Mouse (Mus musculus) liver, embryonic 14.5 days (tissue): Measurements from ENCODE around the gene Opcml. TPM values are rescaled to one million over a fixed set of nuclear protein-coding genes. Genes with fewer than 3 reads are reported as not detected.

Experiments
- ATAC-seq: fragments of 200-750 bp; cut with Nextera tagmentation; 2 replicates; pipeline ENCODE4 v1.8.0; 2017; ENCODE audit warnings: moderate number of reproducible peaks, mild to moderate bottlenecking, moderate library complexity; ENCODE audit not compliant: insufficient read depth
- DNase-seq, 3 experiments: peaks; one replicate each; pipeline ENCODE4 v3.0.0-alpha.2; 2012 to 2013; ENCODE audit warnings: low read depth in 3 of 3, low spot score in 3 of 3
- H3K27ac ChIP-seq: fragments of 300-500 bp; sonication (generic); 2 replicates; pipeline ENCODE4 v1.5.1; 2014; ENCODE audit warnings: moderate library complexity, mild to moderate bottlenecking, control low read depth, inconsistent platforms
- H3K27me3 ChIP-seq: fragments of 300-500 bp; sonication (generic); 2 replicates; pipeline ENCODE4 v1.6.1; 2014; ENCODE audit warnings: mild to moderate bottlenecking, low read length, moderate library complexity; ENCODE audit not compliant: control insufficient read depth, insufficient read depth
- H3K36me3 ChIP-seq: fragments of 300-500 bp; sonication (generic); replicated peaks from 2 replicates; pipeline ENCODE4 v1.6.1; 2014; ENCODE audit warnings: low read depth; ENCODE audit not compliant: control insufficient read depth, insufficient read depth
- H3K4me1 ChIP-seq, 2 experiments: fragments of 200-500 bp in 1 of 2; fragments of 300-500 bp in 1 of 2; sonication (generic) in 1 of 2; replicated peaks; 2 replicates each; pipeline ENCODE4 v1.6.1; 2012 to 2014; ENCODE audit warnings: antibody characterized with exemption in 1 of 2, inconsistent platforms in 1 of 2, low read length in 1 of 2; ENCODE audit not compliant: control insufficient read depth in 2 of 2, insufficient read depth in 2 of 2
- H3K4me2 ChIP-seq: fragments of 300-500 bp; sonication (generic); 2 replicates; pipeline ENCODE4 v1.6.1; 2014; ENCODE audit warnings: low read depth, mild to moderate bottlenecking, control low read depth, moderate library complexity
- H3K4me3 ChIP-seq, 2 experiments: fragments of 200-500 bp in 1 of 2; fragments of 300-500 bp in 1 of 2; sonication (generic) in 1 of 2; 2 replicates each; pipeline ENCODE4 v1.5.1; 2012 to 2014; ENCODE audit warnings: low read depth in 2 of 2, low read length in 2 of 2, mild to moderate bottlenecking in 2 of 2, control low read depth in 1 of 2, inconsistent platforms in 1 of 2, moderate library complexity in 1 of 2; ENCODE audit not compliant: insufficient read depth in 1 of 2
- H3K9ac ChIP-seq: fragments of 300-500 bp; sonication (generic); replicated peaks from 2 replicates; pipeline ENCODE4 v1.6.1; 2014; ENCODE audit warnings: mild to moderate bottlenecking, control low read depth, moderate library complexity
- H3K9me3 ChIP-seq: fragments of 300-500 bp; sonication (generic); 2 replicates; pipeline ENCODE4 v1.6.1; 2016; ENCODE audit warnings: low read length, mixed read lengths; ENCODE audit not compliant: control insufficient read depth
- CTCF ChIP-seq: IDR thresholded peaks from 2 replicates; pipeline ENCODE4 v1.5.1; 2016; ENCODE audit warnings: antibody characterized with exemption, low read depth, control low read depth
- EP300 ChIP-seq: IDR thresholded peaks from 2 replicates; pipeline ENCODE4 v1.6.1; 2016; ENCODE audit warnings: antibody characterized with exemption, low read depth
- WGBS: fragments of 180-500 bp; shearing (Covaris S2); extraction: QIAGEN DNeasy Blood & Tissue Kit; methylation state at CpG from one replicate; pipeline ENCODE4 v1.1.7; 2014; ENCODE audit not compliant: insufficient replicate concordance; 5-methylcytosine and 5-hydroxymethylcytosine counted together
- polyA plus RNA-seq, 2 experiments: library from polyadenylated mRNA; depleted of rRNA in 1 of 2; stranded (reverse) in 1 of 2; unstranded in 1 of 2; fragments of >200 nt; fragmentation: Nextera tagmentation in 1 of 2; extraction: Ambion mirVana in 1 of 2; gene quantifications; 2 replicates each; pipeline versions ENCODE4 v1.2.1 to v1.2.3; 2012 to 2014

The Opcml gene
- polyA plus RNA-seq, 2 experiments: 0.03 TPM; not detected in 1

DNA sequence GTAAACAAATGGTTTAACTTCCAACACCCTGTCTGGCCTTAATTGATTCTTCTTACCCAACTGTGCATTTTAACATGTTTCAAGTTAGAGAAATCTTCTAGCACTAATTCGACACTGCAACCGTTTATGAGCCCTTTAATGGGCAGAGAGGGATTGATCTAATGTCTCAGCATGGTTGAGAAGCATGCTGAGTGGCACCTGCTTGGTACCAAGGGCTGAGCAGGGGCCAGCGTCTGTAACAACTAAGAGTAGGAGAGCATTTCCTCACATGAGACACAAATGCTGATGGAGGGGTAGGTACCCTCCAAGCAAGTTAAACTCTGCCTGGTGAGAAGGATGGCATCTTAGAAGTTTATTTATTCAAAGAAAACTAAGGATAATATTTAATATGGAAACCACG, 699.3 kb downstream of the Opcml start:
- Histone ChIP-seq H3K4me3 (no peak overlapping the region), H3K27ac (no peak overlapping the region), H3K27me3 (no peaks in the 10 kb centered on the region), H3K9ac (no peak overlapping the region), H3K4me2 (no peak overlapping the region), H3K4me1 (no peaks in the 10 kb centered on the region), H3K36me3 (no peaks in the 10 kb centered on the region), H3K9me3 (no peaks in the 10 kb centered on the region)
- ATAC-seq (no peak), DNase-seq (no peak)
- TF ChIP-seq EP300 (no peak), CTCF (no peak)
- WGBS: 55% methylated on average over 4 of the region's 4 CpGs

DNA sequence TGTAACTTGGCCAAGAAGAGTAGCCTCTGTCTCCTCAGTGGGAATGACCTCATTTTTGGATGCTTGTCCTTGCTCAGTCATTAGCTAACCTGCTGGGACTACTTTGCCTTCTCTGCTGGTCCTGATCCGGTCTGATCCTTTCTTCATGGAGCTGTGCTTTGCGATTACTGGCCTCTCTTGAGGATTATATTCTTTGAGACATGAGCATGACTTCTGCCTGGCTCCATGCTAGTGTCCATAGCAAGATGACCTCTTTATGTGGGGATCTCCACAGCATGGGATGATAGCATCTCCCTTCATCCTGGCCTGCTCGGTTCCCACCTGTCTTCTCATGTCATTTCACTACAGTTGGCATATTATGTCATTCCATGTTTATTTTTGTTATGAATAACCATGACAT, 699.8 kb downstream of the Opcml start:
- Histone ChIP-seq H3K27ac (no peak overlapping the region), H3K27me3 (no peaks in the 10 kb centered on the region), H3K4me1 (no peaks in the 10 kb centered on the region), H3K9me3 (no peaks in the 10 kb centered on the region), H3K36me3 (no peaks in the 10 kb centered on the region), H3K4me2 (no peak overlapping the region), H3K4me3 (no peak overlapping the region), H3K9ac (no peak overlapping the region)
- DNase-seq (no peak), ATAC-seq (no peak)
- 63% methylated on average over 3 of the region's 3 CpGs for WGBS
- TF ChIP-seq EP300 (no peak), CTCF (no peak)

DNA sequence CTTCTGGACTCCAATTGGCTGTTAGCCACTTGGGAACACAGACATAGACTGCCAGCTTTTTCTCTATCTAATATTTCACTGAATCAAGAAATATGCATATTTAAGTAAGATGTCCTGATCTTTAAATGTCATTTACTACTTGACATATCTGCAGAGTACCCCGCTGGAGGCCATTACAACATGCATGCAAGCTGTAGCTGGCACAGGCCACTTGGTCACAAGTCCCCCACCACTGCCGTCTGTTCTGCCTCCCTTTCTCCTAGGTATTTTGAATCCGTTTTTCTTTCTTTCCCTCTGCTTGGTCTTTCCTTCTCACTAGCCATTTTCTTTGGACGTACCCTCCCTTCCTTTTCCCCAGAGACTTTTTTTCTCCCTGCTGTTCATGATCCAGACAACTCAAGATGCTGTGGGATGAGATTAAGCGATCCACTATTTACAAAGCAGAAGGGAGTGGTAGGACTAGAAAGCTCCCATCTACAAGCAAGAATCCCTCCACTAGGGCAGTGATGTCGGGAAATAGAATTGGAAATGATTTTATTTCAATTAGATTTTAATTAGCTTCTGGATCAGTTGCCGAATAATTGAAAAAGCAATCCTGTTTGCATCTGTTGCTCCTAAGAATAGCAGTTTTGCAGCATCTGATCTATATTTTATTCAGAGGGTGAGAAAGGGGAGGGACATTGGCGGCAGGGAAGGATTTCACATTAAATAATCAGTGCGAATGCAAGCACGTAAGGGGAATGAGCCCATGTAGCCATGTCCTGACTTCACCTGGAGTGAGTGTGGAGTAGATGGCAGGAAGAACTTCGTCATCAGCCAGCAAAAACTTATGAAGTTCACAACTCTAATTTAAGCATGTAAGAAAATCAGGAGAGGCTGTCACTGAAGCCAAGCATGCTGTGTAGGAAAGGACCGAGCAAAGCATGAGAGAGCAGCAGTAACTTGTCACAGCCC, 709.5 kb downstream of the Opcml start:
- Histone ChIP-seq H3K9me3 (no peaks in the 10 kb centered on the region), H3K4me3 (no peak overlapping the region), H3K4me2 (no peak overlapping the region), H3K4me1 (no peaks in the 10 kb centered on the region), H3K27ac (no peak overlapping the region), H3K27me3 (no peaks in the 10 kb centered on the region), H3K9ac (no peak overlapping the region), H3K36me3 (no peaks in the 10 kb centered on the region)
- WGBS: 55% methylated on average over 12 of the region's 12 CpGs
- DNase-seq (no peak), ATAC-seq (no peak)
- TF ChIP-seq CTCF: no peak
- TF ChIP-seq EP300: no peak

DNA sequence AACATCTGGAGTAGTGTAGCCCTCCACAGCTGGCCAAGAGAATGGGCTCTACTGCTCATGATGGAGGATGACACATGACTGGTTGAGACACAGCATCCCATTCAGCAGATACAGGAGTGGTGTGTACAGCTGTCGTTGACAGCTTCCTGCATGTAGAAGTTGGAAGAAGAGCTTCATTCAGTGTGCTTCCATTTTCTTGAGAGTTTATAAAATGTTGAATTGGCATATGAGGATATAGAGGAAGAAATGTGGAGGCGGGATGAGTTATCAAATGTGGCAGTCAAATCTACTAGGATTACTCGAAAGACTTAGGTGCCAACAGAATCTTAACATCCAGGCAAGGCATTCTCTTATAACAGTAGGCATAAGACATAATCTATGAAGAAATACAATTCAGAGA, 723.3 kb downstream of the Opcml start:
- no peaks in the 10 kb centered on the region for H3K9me3 ChIP-seq
- H3K4me2 ChIP-seq: no peak overlapping the region
- H3K9ac ChIP-seq: no peak overlapping the region
- DNase-seq (no peak), ATAC-seq (no peak)
- no peaks in the 10 kb centered on the region for H3K4me1 ChIP-seq
- 56% methylated on average over 3 of the region's 3 CpGs for WGBS
- no peak for TF ChIP-seq EP300
- no peak for TF ChIP-seq CTCF
- no peak overlapping the region for H3K27ac ChIP-seq
- no peak overlapping the region for H3K4me3 ChIP-seq
- no peaks in the 10 kb centered on the region for H3K27me3 ChIP-seq
- no peaks in the 10 kb centered on the region for H3K36me3 ChIP-seq

DNA sequence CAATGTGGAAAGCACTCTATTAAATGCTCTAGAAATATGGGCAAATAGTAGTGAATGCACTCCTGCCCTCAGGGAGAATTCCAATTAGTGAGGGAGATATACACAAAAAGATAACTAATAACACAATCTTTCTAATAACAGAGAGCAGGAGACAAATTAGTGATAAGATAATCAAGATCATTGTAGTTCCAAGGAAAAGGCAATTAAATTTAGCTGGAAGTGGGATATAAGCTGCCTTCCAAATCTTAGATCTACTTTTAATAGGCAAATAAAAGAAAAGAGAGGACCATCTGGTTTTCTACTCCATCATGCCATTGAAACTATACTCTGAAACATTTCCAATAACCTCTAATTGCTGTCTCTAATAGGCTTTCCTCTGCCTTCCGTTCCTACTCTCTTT, 742.6 kb downstream of the Opcml start:
- no peak overlapping the region for H3K9ac ChIP-seq
- ATAC-seq: no peak

More for the DNA sequence above, 742.6 kb downstream of the Opcml start:
- H3K36me3 ChIP-seq: no peaks in the 10 kb centered on the region
- no peak overlapping the region for H3K4me3 ChIP-seq
- TF ChIP-seq CTCF: no peak
- no peak for TF ChIP-seq EP300
- DNase-seq: no peak
- WGBS: 59% methylated on average over 1 of the region's 1 CpGs
- no peaks in the 10 kb centered on the region for H3K27me3 ChIP-seq
- no peaks in the 10 kb centered on the region for H3K9me3 ChIP-seq
- no peak overlapping the region for H3K4me2 ChIP-seq
- no peak overlapping the region for H3K27ac ChIP-seq
- no peaks in the 10 kb centered on the region for H3K4me1 ChIP-seq
